Mouse (Mus musculus) megakaryocyte, embryonic 14.5 days (primary cell): ENCODE data around the gene Ctnna3.

Experiments
- FLI1 ChIP-seq: IDR thresholded peaks from 2 replicates; pipeline ENCODE4 v1.6.1; 2012; ENCODE audit warnings: low read length, inconsistent platforms, mixed read lengths
- GATA1 ChIP-seq: IDR thresholded peaks from 3 replicates; pipeline ENCODE4 v1.6.1; 2012; ENCODE audit warnings: mixed read lengths, low read length, inconsistent platforms, borderline replicate concordance

- no peak for TF ChIP-seq GATA1
- TF ChIP-seq FLI1, result no peak
These were observed 518 bp upstream of the Ctnna3 start for GRCm38 (mm10) chr10:63429380-63429779.
